Mouse (Mus musculus): ENCODE measurements around the gene Gm5169. TPM values are rescaled to one million over a fixed set of nuclear protein-coding genes. Genes with fewer than 3 reads are reported as not detected.

The Gm5169 gene
- total RNA-seq (2023): not detected

GRCm38 (mm10) chrX:25301355-25301754 is at the start of gene Gm5169:
TSS of gene Gm5169 (minus strand) at chrX:25301455.

